Mouse (Mus musculus): ENCODE measurements around the gene Ccdc144b.
A peak's percentile ranks its signal among the peaks of the same experiment; 100 is the strongest.

The Ccdc144b gene

DNA sequence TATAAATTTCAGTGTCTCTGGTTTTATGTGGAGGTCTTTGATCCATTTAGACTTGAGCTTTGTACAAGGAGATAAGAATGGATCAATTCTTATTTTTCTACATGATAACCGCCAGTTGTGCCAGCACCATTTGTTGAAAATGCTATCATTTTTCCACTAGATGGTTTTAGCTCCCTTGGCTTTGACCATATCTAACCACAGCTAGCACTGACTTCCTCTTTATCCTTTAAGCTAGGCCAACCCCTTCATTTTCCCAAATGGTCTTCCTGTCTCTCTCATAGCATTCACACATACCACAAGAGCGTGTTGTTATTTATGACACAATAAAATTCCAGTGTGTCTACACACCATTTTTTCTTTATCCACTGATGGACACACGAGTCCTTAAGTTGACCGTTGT, 23.4 kb downstream of the Ccdc144b start:
- DNase-seq (ENCODE audit: low spot score) = no peak

DNA sequence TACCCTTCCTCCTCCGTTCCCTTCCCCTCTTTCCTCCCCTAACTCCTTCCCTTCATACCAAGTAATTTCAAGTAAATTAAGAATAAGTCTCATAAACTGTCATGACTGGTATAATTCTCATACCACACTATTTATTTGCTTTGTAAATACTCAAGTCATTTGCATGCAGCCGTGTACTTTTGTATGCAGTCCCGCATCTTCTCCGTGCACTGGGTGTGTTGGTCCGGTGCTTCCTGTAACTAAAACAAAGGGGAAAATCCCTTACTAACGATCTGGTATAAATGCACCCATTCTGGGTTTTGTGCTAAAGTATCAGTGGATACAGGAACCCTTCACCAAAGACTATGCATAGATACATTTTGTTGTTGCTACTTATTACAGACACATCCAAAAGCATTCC, 27.6 kb downstream of the Ccdc144b start:
- no peak for DNase-seq (ENCODE audit: low spot score)

DNA sequence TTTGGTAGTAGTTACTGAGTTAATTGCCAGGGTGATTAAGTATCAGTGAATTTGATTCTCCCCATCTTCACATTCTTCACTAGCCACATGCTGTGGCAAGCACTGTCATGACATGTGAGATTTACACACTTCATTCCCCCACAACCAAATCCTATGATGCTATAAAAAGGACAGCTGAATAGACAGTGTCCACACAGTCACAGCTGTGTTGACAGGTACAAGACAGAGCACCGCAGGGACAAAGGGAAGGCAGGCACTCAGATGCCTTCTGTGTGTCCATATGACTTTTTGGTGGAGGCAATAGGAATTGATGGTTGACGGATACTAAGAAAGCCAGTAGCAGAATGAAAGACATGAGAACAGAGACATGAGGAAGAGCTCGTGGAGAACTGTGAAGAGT, 42.1 kb downstream of the Ccdc144b start:
- DNase-seq (ENCODE audit: low spot score) = no peak

DNA sequence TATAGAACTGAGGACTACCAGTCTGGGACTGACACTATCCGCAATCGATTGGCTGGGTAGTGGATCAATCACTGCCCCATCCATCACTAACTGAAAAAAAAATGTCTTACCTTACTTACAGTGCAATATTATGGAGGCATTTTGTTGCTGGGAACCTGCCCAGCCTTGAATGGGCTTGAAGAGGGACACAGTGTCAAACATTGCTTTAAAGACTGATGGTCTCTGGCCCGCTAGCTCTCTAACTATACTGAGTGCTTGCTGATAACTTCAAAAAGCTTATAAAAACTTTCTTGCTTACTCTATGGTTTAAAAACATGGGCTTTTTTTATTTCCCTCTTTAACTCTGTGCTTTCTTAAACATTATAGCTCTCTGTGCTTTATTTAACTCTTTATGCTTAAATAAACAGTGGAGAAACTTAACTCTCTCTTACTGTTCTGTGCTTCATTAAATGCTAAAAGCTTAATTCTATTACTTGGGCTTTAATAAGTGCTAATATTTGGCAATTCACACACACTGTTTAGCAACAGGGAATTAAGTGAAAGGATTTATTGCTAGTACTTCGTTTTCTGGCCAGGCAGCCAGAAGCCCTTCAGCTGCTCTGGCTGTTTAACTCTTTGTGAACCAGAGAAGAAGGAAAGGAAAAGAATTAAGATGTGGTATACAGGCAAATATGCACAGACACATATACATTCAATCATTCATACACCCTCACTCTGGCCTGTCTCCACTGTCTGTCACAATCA, 44.8 kb downstream of the Ccdc144b start:
- DNase-seq (ENCODE audit: low spot score) = no peak

DNA sequence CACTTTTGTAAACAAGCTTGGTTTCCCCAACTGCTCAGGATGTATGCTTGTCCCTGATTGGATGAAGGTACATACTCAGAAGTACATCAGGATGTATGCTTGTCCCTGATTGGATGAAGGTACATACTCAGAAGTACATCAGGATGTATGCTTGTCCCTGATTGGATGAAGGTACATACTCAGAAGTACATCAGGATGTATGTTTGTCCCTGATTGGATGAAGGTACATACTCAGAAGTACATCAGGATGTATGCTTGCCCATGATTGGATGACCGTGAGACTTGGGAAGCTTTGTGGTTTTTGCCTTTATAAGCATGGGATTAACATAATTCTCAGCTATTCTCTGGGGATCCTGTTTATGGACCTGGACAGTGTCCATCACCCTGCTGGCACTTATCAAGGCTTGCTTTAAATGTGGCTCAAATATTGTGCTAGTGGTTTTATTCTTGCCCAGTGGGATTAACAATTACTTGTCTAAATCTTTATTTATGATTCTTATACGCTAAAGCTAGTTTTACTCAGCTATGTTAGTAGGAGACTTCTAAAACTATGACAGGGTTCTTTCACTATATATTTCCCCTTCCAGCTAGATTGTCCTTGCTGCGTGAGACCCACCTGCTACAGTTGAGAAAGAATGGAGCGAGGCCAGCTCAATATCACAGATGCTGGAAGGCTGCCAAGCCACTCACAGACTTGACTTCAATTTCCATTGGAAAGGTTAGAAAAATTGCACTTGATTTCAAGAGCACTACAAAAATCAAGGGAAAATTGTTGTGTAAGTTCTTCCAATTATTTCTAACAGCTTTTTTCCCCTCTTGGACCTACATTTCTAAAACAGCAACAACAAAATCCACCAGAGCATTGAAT, 49.1 kb downstream of the Ccdc144b start:
- DNase-seq (ENCODE audit: low spot score) = no peak

DNA sequence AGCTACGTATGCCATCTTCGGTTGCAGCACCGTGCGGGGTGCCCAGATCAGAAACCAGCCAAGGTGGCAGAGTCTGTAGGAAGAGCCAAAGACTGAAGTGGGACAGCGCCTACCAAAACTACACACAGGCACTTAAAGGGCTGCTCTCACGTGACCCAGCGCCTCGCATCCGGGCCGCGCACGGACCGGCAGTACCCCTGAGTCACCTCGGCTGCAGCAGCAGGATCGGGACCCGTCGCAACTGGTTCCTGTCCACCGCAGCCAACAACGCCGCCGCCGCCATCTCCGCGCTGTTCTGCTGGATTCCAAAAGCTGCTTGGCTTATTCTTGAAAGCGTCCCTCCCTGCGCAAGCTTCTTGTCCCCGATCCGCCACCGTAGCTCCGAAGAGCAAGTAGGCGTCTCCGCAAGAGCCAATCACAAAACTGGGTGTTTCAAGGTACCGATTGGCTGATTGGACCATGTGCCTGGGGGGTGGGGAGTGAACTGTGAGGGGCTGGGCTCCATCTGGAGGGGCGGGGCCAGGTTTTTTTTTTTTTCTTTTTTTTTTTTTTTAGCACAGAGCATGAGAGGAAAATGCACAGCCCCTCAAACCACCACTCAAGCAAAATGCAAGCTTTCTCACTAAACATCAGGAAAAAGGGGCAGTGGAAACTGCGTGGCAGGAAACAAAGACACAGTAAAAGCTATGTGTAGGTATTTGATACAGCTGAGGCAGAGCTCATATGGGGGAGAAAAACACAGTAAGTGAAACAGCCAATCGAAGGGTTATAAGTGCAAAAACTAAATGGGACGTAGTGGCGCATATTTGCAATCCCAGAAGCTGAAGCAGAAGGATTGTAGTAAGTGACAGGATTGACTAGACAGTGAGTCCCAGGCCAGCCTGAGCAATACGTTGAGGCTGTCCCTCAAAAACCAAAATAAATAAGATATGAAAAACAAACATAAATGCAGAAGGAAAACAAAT, 52.8 kb downstream of the Ccdc144b start, which contains the start of gene Mccc1:
Gene Mccc1, minus strand, starts transcription at position 404 of the 965 bp plus-strand sequence.
- DNase-seq (ENCODE audit: low spot score) = peak; percentile 95

DNA sequence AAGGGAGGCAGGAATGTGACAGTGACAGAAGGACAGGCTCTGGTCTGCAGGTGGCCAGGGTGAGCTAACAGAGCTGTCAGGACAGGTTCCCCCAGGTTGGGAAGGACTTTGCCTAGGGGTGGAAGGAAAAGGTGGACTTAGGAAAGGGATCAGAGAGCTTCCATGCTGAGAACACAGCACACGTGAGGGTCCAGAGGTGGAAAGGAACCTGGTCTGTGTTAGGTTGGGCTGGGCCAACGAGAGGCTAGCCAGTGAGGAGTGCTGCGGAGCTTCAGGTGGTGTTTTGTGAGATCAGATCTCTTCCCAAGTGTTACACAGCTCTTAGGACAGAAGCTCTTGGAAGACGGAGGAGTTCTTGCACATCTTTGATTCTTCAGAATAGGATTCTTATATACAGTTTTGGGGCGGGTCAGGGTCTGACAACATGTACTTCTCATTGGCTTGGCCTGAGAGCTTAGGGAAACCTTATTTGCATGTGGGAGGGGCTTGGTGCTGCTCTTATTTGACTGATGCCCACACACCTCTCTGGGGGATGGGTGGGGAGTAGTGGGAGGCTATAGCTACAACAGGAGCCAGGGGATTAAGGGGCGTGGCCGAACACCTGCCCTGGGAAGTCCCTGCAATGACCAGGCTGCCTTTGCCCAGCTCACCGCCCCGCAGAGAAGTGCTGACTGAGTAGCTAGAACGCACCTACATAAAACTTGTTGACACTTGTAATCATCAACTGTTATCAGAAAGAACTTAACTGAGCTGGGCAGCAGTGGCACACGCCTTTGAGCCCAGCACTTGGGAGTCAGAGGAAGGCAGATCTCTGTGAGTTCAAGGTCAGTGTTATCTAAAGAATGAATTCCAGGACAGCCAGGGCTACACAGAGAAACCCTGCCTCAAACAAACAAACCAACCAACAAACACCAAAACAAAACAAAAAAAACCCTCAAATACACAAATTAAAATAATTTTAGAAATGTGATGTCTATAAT, 58.5 kb downstream of the Ccdc144b start:
- DNase-seq (ENCODE audit: low spot score) = no peak

DNA sequence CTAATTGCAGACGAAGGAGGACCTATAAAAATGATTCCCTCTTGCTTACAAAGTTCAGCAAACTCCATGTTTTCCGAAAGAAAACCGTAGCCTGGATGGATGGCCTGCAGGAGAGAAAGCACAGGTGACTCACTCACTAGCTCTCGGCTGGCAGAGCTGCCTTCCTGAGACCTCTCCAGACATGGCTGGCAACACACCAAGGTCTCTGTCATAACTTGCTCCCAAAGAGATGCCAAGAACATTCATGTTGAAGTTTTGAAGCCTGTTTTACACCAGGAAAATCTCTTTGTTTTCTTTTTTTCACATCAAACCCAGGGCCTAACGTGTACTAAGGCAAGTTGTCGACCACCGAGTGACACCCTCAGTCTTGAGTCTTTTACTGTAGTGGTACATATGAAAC, 62.6 kb downstream of the Ccdc144b start:
- DNase-seq (ENCODE audit: low spot score) = no peak

DNA sequence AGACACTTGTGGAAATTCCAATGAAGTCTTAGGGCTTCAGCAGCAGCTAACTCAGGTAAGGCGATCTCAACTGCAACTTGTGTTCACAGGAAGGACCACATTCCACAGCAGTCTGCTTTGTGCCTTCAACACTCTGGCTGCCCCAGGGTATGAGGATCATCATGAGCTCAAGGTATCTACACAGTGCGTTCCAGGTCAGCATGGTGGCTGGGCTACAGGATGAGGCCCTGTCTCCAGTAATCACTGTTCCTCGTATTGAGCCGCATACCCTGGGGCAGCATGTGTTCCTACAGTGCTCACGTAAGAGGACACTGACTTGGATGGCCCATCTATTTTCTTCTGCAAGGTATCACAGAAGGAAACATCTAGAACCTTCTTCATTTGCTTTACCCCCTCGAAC, 65.3 kb downstream of the Ccdc144b start:
- no peak for DNase-seq (ENCODE audit: low spot score)

DNA sequence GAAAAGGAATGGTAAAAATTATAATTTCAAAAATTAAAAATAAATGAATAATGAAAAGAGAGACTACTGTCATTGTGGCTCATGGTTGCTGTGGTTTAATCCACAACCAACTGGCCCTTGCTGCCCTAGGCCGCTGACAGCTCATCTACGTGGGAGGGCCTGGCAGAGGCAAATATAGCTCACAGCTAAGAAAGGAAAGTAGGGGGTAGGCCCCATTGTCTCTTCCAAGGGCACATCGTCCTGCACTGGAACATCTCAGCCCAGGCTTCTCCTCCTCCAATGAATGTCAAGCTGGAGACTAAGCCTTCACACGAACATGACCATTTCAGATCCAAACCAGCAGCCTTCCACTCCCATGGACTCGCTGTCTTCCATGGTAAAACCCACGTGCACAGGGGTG, 67.1 kb downstream of the Ccdc144b start:
- DNase-seq (ENCODE audit: low spot score) = no peak

DNA sequence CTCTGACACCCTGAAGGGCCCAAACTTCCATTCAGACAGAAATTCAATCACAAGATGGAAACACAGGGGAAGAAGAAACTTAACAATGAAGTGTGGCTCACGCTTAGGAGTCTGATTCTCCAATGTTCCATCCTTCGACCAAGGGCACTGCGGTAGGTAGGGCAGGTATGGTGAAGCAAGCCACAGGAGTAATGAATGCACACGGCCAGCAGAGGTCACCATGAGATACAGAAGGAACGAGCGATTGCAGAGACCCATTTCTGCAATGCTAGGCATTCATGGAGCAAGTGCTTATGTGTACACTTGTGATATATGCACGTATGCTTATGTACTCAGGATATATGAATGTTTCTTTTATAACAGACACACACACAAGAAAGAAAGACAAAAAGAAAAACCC, 79.8 kb downstream of the Ccdc144b start:
- DNase-seq (ENCODE audit: low spot score) = no peak

DNA sequence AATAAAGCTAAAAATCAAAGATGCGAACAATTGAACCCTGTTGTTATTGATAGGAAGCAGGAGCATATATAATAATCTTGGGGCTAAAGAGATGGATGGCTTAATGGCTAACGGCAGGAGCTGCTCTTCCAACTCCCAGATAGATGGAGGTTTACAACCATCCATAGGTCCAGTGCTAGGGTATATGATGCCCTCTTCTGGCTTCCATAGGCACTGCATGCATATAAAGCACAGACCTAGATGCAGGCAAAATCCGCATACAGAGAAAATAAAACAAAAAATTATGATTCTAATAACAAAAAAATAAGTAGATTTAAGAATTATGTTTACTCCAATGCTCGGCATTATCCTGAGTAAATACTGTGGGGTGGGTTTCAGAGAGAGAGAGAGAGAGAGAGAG, 80.4 kb downstream of the Ccdc144b start:
- DNase-seq (ENCODE audit: low spot score) = no peak

DNA sequence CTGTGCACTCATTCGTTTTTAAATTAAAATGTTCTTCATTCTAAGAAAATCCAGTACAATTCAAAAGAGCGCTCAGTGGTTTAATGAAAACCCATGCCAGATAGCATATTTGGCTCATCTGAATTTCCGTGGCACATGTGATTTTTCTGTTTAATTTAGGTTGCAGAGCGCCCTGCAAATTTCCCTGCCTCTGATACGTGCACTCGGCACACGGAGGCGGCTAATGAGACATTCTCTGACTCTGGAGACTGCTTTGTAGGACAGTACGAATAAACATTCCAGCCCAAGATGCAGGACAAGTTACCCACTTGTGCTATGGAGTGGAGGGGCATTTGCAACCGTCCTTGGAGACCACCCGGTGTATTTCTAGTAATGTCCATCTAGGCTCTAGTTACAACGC, 82.2 kb downstream of the Ccdc144b start:
- no peak for DNase-seq (ENCODE audit: low spot score)

DNA sequence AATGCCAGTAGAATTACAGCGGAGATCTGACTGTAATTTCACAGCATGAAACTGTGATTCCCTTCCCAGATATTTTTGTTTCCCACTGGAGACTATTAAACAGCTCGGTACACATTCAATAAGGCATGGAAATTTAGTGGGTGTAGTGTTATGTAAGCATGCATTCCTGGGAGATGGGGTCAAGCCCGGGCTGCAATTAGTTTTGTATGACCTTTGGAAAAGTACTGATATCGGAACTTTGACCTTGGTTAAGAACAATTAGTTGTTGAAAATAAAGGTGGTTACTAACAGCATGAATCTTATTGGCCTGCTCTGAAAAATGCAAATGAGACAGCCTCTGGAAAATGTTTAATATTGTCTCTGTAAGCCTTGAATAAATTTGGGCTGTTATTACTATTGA, 82.9 kb downstream of the Ccdc144b start:
- no peak for DNase-seq (ENCODE audit: low spot score)

DNA sequence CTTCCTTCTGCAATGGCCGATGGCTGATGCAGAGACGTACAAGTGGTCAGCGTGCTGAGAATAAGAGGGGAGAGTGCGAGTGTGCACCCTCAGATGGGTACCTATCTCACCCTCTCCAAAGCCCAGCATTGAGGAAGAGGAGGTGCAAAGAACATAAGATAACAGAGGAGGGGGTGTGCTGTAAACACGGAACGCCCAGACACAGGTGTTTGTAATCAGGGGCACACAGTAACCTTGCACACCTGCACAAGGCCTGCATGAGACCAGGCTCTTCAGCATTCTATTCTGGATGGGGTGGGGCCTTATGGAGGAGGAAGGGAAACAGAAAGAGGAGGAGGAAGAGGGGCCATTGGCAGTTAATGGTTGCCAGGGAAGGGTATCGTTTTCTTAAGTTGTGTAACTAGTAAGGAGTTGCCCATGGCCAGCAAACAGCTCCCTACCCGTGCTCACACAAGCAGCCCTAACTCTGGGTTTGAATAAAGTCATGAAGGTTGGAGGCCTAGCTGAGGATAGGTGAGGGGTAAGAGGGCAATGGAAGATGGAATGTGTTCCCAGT, 85.9 kb downstream of the Ccdc144b start:
- DNase-seq (ENCODE audit: low spot score) = no peak

DNA sequence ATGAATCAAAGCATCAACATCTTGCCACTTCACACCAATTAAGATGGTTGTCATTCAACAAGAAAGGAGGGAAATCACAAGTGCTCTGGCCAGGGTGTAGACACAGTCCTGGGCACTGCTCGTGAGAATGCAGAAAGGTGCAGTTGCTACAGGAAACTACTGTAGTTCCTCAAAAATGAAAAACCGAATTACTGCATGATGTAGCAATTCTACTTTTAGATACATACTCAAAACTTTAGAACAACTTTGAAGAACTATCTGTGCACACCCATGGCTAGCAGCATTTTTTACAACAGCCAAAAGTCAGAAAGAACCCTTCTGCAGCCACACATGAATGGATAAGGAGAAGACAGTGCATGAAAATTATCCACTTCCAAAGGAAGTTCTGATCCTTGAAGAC, 86.9 kb downstream of the Ccdc144b start:
- no peak for DNase-seq (ENCODE audit: low spot score)

DNA sequence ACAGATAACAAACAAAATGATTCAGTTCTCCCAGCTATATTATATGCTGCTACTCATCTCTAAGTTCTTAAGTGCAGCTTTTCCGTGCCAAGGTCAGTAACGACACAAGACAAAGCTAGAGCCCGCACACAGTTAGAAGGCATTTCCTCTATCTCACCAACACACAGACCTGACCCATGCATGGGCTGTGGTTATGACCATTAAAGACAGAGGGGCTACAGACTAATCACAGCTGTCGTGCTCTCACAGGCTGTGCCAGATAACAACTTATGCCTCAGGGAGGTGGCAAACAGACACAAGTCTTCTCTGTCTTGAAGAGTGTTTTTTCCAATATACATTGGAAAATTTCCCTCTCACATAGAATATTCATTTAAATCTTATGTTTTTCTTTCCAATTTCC, 88.4 kb downstream of the Ccdc144b start:
- DNase-seq (ENCODE audit: low spot score) = no peak

DNA sequence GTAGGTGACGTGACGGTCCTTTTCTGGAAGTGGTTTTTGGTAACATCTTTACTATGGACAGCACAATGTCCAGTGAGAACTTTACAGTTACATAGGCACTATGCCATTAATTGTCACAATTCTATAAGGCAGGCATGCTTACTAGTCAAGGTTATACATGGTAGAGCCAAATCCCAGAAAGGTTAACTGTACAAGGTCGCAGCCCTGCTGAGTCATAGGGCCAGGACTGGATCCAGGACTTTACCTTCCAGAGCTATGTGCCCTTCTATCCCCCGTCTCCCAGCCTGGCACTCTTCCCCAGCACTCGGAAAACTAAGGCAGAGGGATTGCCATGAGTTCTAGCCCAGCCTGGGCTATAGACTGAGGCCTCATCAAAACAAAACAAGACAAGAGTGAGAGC, 89.4 kb downstream of the Ccdc144b start:
- DNase-seq (ENCODE audit: low spot score) = no peak

DNA sequence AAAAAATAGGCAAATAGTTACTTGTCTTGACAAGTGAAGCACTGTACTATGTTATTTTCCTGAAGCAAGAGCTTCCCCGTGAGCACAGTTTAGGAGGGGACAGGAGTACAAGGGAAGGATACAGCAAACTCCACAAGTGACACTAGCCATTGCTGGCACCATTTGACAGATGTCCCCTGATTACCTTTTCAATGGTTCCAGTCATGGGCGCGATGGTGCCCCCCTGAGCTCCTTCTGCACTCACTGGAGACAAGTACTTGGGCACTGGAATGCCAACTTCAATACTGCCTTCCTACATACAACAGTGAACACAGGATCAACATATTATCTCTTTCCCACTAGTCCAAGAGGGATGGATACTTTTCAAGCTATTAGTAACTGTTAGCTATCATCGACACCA, 89.9 kb downstream of the Ccdc144b start:
- DNase-seq (ENCODE audit: low spot score) = no peak

DNA sequence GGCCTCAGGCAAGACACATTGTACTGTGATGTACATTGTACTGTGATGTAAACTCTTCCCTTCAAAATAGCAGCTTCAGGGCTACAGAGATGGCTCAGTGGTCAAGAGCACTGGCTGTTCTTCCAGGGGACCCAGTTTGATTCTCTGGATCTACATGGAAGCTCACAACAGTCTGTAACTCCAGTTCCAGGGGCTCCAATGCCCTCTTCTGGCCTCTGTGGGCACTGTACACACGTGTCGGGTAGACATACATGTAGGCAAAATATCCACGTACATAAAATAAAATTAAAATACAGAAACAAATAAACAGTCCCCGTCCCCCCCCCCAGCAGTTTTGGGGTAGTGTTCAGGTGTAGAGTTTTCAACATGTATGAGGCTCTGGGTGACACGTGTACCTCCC, 90.4 kb downstream of the Ccdc144b start:
- DNase-seq (ENCODE audit: low spot score) = no peak

All from testis, postnatal 14 days (tissue).